Mouse (Mus musculus) lung, postnatal 0 days (tissue): ENCODE measurements at regions not wholly inside any gene's neighbourhood (a gene's known extent, or its start where the extent isn't known, plus 50 kb on each side); places are given as distances from the start of the nearest gene placed in this dataset.

Experiments
- CTCF ChIP-seq: IDR thresholded peaks from 2 replicates; pipeline ENCODE4 v1.5.1; 2016; ENCODE audit warnings: antibody characterized with exemption, mild to moderate bottlenecking
- EP300 ChIP-seq: IDR thresholded peaks from 2 replicates; pipeline ENCODE4 v1.6.1; 2016; ENCODE audit warnings: antibody characterized with exemption, mild to moderate bottlenecking, control low read depth

DNA sequence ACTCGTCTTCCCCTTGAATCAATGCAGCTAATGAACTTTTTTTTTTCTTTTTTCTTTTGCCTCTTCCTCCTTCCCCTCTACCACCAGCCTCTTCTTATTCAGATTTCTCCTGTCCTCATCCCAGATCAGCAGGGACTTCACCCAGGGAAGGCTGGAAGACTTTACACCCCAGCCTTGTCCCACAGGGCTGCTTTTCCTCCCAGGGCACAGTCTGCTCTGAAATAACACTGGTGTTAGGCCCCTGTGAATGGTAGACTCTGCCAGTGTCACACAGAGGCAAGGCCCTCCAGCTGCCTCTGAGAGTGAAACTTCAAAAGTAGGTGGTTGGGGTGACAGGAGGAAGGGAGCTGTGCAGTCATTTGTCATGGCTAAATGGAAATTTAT is 85.5 kb downstream of the 4930564D02Rik start:
- TF ChIP-seq EP300, result no peak
- TF ChIP-seq CTCF, result no peak
